Mouse (Mus musculus): ENCODE measurements around the gene Kansl2.

Kansl2 gene

DNA sequence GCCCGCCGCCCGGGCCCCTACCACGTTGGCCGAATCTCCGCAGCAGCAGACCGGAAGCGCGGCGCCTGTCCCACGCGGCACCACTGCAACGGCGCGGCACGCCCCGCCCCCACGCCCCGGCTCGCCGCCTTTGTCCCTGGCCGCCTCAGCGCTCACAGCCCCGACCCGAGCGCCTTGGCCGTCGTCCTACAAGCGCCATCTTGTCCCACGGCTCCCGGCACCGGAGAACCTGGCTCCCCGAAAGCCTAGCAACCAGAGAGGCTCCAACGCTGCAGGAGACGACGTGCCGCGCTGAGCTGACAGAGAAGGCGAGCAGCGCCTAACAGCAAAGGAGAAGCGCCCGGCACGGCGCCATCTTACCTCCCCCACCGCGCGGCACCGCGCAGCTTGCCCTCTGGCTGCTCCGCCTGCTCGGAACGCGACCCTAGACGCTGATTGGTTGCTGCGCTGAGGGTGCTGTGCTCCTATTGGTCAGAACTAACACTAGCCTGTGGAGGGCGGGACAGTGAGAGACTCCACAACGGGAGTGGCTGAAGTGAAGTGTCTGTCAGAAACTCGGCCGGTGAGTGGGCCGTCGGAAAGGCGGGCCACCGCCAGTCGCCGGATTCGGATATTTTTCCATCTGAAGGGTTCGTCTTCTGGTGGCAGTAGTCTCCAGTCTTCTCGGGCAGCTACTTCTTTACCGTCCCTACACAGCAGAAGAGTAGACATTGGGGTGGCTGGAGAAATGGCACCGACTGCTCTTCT lies at the start of gene Kansl2:
TSS of gene Kansl2 (minus strand) at position 384 of the 747 bp plus-strand sequence.
- DNase-seq: peak; percentile 99

DNA sequence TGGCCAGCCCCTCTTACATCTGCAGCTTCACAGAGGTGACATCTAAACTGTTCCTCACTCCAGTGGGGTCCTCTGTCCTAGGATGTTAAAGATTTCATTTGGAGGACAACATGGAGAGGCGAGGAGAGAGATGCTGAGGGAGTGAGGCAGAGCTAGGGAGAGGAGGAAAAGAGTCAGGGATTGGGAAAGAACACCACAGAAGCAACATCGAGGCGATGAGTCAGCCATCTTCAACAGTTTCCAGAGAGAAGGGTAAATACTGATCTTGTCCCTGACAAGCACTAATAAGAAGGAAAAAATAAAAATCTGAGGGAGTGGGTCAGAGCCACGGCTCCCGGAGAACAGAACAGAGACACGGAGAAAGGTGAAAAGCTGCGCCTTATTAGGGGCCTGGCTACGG lies 48.9 kb upstream of the Kansl2 start:
- no peak for DNase-seq

DNA sequence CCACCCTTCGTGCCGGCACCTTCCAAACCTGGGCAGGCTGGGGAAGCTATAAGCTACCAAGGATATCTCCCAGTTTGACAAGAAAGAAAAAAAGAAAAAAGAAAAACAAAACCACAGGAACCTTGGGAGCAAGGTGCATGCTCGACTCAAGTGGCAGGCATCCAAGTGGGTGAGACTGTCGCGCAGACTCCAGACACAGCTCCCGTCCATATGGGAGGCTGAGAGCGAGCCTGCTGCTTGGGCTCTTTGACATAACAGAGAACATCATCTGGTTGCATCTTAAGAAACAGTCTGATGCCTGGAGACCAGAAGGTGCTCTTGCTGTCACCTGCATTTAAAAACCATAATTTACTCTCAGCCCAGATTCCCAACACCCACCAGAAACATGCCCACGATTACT lies 48.3 kb upstream of the Kansl2 start:
- no peak for DNase-seq

DNA sequence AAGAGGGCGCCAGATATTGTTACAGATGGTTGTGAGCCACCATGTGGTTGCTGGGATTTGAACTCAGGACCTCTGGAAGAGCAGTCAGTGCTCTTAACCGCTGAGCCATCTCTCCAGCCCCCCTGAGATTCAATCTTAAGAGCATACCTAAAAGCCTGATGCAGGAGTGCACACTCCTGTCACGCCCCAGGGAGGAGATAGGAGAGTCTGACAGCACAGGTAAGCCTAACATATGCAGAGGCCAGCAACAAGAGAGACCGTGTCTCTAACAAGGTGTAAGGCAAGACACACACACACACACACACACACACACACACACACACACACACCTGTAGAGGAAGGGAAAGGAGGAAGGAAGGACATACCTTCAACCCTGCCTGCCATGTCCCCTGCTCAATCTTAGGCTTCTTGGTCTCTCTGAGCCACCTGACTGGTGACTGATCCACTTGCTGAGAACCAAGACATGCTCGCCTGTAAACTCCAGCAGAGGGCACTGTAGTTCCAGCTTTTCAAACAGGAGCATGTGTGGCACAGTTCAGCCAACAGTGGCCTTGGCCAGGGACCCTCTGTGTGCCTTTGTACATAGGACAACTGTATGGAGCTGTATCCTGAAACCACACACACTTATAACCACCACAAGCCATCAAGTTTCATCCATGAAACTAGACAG lies 45.9 kb upstream of the Kansl2 start:
- peak; percentile 93 for DNase-seq

DNA sequence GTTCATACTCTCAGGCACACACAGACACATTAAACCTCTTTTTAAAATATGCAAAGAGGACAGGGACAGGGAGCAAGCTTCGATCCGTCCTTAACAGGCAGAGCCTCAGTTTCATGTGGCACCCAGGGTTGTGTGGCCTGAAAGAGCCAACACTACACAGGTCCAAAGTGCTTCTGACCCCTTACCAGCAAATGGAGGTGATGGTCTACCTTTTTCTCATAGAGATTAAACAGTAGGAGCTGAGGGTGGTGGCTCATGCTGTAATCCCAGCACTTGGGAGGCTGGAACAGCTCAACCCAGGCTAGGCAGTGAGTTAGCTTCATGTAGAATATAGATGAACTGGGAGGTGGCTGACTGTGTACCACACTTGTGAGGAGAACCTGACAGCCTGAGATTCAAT lies 45.2 kb upstream of the Kansl2 start:
- no peak for DNase-seq

DNA sequence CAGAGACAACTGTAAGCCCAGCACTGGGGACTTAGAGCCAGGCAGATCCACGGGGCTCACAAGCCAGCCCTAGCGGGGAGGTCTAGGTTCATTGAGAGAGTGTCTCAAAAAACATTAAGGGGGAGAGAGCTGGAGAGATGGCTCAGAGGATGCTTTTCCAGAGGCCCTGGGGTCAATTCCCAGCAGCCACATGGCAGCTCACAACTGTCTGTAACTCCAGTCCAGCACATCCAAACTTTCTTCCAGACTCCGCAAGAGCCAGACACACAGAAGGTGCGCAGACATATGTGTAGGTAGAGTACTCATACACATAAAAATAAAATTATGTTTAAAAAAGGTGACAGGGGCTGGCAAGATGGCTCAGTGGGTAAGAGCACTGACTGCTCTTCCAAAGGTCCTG lies 39.2 kb upstream of the Kansl2 start:
- no peak for DNase-seq

DNA sequence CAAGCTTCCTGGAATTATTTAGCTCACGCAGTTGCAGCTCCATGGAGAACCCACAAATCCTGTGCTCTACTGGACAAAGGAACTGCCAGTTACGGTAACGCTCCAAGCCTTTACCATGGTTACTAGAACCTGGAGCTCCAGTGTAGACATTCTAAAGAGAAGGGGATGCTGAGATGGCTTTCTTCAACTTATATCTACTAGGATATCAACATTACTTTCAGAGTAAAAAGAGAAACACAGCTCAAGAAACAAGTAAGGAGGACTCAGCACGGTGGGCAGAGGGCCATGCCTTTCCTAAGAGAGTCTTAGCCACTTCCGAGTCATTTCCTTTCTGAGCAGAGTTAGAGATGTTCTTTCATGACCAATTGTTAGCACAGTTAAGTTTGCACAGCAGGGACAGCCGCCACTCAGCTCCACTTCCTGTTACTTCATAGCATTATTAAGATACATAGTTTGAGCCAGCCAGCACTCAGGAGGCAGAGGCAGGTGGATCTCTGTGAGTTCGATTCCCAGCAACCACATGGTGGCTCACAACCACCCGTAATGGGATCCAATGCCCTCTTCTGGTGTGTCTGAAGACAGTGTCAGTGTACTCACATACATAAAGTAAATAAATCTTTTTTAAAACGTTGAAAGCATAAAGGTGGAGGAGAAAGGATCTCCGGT lies 36.9 kb upstream of the Kansl2 start, which contains the start of the genes Ccnt1 and 4930415O20Rik:
TSS of gene Ccnt1 (minus strand) at position 51 of the 666 bp plus-strand sequence.
TSS of gene 4930415O20Rik (plus strand) at position 132 of the 666 bp plus-strand sequence.
- DNase-seq: no peak

DNA sequence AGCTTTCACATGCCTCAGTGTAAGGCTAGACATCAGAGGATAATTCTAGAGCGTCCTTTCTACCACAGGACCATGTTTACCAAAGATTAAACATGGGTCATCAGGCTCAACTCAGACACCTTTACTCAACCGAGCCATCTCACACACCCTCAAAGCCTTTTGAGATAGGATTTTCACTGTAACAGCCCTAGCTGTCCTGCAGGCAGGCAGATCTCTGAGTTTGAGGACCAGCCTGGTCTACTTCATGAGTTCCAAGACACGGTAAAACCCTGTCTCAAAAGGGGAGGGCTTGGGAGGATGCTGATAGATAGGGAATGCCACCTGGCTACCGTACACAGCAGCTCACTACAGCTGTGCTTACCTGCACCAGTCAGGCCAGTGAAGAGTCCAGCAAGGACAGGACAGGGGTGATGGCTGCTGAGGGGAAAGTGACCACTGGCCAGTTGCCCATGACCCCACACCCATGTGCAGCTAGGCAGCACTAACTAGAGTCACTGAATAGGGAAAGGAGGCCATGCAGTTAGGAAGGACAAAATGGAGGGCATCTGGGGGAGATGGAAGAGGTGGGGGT lies 35.8 kb upstream of the Kansl2 start:
- DNase-seq: no peak

DNA sequence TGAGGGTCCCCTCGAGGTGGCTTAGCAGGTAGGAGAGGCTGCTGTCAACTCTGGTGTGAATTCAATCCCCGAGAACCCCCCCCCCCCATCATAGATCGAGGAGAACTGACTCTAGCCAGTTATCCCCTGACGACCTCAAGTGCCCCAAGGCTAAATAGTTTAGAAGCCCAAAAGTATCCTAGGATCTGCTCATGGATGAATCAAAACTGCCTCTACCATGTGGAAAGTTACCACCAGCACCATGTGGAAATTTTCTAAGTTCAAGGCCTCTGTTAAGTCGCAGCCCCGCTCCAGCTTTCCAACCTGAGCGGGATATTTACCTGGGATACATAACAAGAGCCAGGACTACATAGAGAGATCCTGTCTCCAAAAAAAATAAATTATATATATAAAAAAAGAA lies 35.2 kb upstream of the Kansl2 start:
- no peak for DNase-seq

DNA sequence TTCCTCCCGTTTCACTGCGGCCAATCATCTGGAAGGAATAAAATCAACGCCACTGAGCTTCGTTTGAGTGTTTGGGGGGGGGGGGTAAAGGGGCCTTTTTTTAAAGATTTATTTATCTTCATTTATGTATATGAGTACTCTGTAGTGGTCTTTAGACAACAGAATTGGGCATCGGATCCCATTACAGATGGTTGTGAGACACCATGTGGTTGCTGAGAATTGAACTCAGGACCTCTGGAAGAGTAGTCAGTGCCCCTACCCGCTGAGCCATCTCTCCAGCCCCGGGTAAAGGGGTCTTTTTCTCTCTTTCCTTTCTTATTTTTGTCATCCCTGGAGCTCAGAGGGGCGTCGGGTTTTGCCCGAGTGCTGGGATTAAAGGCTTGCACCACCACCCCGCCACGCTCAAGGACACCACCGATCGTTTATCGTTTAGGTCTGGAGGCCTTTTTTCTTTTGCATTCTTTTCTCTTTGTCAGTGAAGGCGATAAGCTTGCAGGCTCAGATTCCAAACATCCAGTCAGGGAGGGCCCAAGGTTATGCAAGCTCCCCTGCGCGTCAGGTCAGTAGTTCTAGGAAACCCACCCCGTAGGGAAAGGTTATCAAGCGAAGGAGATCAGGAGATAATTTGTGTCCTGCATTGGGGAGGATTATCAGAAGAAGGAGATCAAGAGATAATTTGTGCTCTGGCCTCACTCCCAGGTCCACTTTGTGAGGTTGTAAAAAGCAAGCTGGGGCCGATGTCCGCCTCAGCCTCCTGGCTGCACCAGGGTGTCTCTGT lies 34.4 kb upstream of the Kansl2 start:
- DNase-seq: no peak

- DNase-seq: peak; percentile 99
These were observed 33.4 kb upstream of the Kansl2 start for GRCm38 (mm10) chr15:98567278-98568134.

GRCm38 (mm10) chr15:98566973-98567277 lies 32.9 kb upstream of the Kansl2 start:
- no peak for DNase-seq

DNA sequence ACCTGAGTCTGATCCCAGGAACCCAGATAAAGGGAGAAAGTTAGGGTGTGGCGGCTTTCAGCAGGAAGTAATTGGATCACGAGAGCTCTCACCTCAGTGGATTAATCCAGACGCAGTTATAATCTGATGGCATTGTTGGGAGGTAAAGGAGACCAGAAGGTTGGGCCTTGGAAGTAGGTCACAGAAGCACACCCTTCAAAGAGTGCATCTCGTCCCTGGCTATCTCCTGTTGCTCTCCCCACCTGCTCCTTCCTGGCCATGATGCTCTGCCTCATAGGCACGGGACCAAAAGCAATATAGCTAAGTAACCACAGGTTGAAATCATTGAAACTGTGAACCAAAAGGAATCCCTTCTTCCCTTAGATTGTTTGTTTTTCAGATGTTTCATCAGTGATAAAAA lies 23.1 kb upstream of the Kansl2 start:
- no peak for DNase-seq

- no peak for DNase-seq
These were observed 21.8 kb upstream of the Kansl2 start for GRCm38 (mm10) chr15:98555881-98556280.

GRCm38 (mm10) chr15:98552758-98553157 lies 18.7 kb upstream of the Kansl2 start:
- DNase-seq: no peak

- no peak for DNase-seq
These were observed 12.8 kb upstream of the Kansl2 start for GRCm38 (mm10) chr15:98546843-98547242.

GRCm38 (mm10) chr15:98545151-98545550 lies 11.1 kb upstream of the Kansl2 start:
- no peak for DNase-seq

DNA sequence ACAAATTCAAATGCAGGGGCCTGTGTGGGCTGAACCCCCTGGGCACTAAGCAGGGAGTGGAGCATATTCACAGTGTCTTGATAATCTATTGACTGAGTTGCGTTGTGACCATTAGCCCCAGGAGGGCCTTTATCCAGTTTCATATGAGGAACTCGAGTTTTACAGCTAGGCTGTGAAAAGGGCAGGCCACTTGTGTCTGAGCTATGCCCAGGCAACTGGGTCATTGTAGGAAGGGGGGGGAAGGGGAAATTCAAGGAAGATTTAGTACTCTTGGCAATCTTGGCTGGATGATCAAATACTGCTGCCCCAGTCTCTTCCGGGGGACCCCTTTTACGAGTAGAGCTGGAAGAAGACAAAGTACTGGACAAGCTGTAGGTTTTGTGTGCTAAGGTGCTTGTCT lies 9.3 kb upstream of the Kansl2 start:
- no peak for DNase-seq

DNA sequence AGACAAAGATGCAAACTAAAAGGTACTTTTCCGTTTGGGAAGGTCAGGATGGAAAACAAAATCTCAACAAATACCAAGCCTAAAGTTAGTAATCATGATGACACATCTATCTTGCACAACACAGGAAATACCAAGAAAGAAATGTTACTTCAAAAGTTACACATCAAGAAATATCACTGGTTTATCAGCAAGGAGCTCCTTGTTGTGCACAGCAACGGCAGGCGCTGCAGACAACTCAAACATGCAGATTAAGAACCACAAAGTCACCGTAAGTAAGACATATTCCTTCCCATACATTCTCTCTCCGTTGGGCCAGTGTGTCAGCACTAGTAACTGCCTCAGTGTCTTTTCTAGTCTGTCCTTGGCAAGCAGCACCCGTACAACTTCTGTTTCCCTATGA lies 7.0 kb upstream of the Kansl2 start:
- peak; percentile 25 for DNase-seq

GRCm38 (mm10) chr15:98537923-98538322 lies 3.9 kb upstream of the Kansl2 start:
- no peak for DNase-seq

GRCm38 (mm10) chr15:98536828-98537510 lies 2.9 kb upstream of the Kansl2 start:
- no peak for DNase-seq
